Mouse (Mus musculus): Measurements from ENCODE around the gene Myo6.
A peak's percentile ranks its signal among the peaks of the same experiment; 100 is the strongest.
"Not testable (repeated sequence)": the region's sequence is repeated elsewhere in the genome, so short reads cannot be mapped to it uniquely, and the experiment has no call there.

Myo6 gene

GRCm38 (mm10) chr9:80306853-80307252, 142.0 kb downstream of the Myo6 start:
- DNase-seq, result no peak

GRCm38 (mm10) chr9:80307629-80308028, 142.8 kb downstream of the Myo6 start:
- no peak for DNase-seq

GRCm38 (mm10) chr9:80313610-80314009, 148.8 kb downstream of the Myo6 start:
- DNase-seq, result no peak

DNA sequence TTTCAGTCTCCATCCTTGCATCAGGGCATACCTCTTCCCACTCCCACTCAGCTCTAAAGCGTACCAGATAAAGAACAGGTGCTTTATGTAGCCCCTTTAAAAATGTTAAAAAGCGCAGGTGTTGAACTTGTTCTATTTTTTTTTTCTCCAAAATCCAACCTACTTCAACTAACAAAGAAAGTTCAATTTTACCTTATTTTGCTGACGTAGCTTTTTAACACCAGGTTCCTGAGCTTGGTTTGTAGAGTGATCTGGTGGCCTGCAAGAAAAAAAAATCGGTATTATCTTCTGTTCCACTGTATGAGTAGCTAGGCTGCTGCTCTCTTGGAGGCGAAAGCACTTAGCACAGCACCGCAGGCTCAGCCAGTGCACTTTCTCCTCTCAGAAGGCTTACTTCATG, 151.1 kb downstream of the Myo6 start:
- no peak for DNase-seq

- DNase-seq, result no peak
Observed at GRCm38 (mm10) chr9:80318027-80318426, 153.2 kb downstream of the Myo6 start.

DNA sequence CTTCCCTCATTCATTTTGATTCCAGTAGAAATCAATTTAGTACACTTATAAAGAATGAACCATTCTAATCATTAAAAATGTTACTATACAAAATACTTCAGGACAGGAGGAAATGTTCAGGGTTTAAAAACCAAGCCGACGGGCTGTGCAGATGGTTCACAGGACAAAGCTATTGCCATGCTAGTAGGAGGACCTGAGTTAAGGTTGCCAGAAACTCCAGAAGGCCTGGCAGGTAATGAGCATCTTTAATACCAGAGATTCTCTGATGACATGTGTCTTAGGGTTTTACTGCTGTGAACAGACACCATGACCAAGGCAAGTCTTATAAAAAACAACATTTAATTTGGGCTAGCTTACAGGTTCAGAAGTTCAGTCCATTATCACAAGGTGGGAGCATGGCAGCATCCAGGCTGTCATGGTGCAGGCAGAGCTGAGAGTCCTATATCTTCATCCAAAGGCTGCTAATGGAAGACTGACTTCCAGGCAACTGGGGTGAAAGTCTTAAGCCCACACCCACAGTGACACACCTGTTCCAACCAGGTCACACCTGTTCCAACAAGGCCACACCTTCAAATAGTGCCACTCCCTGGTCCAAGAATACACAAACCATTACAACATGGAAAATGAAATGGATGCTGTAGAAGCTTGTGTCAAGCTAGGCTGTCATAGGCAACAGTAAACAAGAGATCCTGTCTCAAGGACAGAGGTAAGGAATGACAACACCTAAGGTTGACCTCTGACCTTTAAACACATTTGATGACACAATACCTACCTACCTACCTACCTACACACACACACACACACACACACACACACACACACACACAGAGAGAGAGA, 156.4 kb downstream of the Myo6 start:
- not testable (repeated sequence) for DNase-seq

- DNase-seq, result peak; percentile 26
Observed at GRCm38 (mm10) chr9:80332153-80332552, 167.3 kb downstream of the Myo6 start.

GRCm38 (mm10) chr9:80333466-80333865, 168.6 kb downstream of the Myo6 start:
- DNase-seq, result no peak

- no peak for DNase-seq
Observed at GRCm38 (mm10) chr9:80333998-80334605, 169.3 kb downstream of the Myo6 start.

- no peak for DNase-seq
Observed at GRCm38 (mm10) chr9:80335660-80336357, 171.0 kb downstream of the Myo6 start.

DNA sequence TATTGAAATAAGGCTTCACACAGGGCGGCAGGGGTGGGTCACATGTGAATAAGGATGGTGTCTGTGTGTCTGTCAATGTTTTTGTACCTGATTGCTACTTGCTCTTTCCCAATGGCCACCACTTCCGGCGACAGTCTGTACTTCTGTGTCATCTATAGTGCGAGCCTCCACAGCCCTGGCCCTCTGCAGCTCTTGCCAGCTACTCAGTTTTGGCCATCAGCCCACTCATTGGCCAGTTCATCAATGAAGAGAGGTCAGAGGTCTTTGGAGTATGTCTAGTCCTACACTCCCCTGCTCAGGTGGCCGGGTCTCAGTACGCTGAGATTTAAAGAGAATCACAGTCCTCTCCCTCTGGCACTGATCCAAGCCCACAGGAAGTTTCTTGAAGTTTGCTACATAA, 173.2 kb downstream of the Myo6 start:
- no peak for DNase-seq

GRCm38 (mm10) chr9:80340927-80341326, 176.1 kb downstream of the Myo6 start:
- DNase-seq, result no peak

DNA sequence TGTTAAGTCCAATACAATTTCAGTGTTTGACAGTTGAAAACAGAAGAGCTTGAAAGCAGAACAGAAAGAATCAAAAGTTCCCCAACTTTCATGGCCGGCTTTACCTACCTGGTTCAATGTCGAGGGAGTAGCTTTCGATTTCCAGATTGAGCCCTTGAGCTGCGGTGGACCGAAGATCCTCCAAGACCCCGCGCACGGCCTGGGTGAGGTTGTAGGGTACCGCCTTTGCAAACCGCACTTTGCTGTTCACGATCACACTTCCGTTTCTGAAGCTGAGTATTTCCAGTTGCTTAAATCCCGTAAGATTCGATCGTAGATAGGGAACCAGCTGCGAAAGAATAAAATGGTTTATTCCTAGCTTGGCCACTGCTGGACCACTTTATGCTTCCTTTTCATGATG, 176.9 kb downstream of the Myo6 start:
- DNase-seq, result no peak

GRCm38 (mm10) chr9:80342520-80342919, 177.7 kb downstream of the Myo6 start:
- no peak for DNase-seq

GRCm38 (mm10) chr9:80344451-80345000, 179.7 kb downstream of the Myo6 start:
- no peak for DNase-seq

- no peak for DNase-seq
Observed at GRCm38 (mm10) chr9:80351295-80351677, 186.5 kb downstream of the Myo6 start.

GRCm38 (mm10) chr9:80351678-80352331, 187.0 kb downstream of the Myo6 start:
- DNase-seq, result no peak

DNA sequence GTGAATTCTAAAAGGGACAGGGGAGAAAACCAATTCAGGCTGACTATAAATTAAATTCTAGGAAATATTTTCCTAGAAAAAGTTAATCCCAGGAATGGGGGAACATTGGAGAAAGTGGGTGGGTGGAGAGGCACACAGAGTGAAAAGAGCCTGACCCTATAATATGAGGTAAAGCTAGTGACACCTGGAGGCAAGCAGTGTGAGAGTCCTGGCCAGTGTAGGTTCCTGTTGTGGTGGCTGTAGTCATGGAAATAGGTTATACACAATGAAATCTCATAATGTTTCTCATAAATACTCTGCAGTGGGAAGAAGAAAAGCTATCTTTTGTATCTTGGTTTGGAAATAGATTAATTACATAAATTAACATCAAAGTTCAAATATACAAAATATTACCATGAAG, 195.2 kb downstream of the Myo6 start:
- DNase-seq, result no peak
